Mouse (Mus musculus) neural tube, postnatal 0 days (tissue): ENCODE results near the gene Clptm1. TPM values are rescaled to one million over a fixed set of nuclear protein-coding genes. Genes with fewer than 3 reads are reported as not detected.

Experiments
- polyA plus RNA-seq: library from polyadenylated mRNA; unstranded; fragments of >200 nt; fragmentation: Nextera tagmentation; extraction: Ambion mirVana; gene quantifications from 2 replicates; pipeline ENCODE4 v1.2.1, GENCODE M21; 2015

Clptm1 gene
- polyA plus RNA-seq = 168 and 169 TPM in 2 replicates

DNA sequence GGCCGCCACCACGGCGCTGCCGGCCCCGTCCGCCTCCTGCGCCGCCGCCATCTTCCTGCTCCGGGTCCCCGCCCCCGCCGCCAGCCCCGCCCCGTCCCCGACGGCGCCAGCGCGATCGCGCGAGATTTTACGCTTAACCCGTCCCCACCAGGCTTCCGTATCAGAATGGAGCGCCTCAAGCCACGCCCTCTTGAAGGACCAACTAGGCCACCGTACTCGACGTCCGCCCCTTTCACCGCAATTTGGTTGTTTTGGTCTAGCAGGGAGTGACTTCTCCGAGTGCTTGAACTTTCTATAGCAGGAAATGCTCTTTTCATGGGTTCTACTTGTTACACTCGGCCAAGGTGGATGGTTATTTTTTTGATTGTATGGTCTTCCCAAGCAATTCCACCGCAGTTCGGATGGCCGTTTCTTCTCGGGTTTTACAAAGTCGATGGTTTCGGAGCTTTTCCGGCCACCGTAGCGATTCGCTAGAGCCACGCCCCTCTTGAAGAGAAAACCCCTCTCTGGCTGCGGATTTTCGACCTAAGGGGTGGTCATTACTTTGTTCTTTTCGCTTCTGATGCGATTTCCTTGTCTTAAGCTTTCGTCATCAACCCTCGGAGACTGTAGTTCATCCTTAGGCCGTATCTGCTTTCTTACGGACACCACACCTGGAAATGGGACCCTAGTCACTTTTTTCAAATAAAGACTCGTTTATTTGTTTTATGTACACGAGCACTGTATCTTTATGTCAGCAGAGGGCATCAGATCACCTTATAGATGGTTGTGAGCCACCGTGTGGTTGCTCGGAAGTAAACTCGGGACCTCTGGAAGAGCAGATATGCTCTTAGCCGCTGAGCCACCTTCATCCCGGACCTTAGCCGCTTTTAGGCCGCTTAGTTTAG is at the start of gene Clptm1:
TSS of gene Clptm1 (minus strand) at position 79 of the 887 bp plus-strand sequence.

DNA sequence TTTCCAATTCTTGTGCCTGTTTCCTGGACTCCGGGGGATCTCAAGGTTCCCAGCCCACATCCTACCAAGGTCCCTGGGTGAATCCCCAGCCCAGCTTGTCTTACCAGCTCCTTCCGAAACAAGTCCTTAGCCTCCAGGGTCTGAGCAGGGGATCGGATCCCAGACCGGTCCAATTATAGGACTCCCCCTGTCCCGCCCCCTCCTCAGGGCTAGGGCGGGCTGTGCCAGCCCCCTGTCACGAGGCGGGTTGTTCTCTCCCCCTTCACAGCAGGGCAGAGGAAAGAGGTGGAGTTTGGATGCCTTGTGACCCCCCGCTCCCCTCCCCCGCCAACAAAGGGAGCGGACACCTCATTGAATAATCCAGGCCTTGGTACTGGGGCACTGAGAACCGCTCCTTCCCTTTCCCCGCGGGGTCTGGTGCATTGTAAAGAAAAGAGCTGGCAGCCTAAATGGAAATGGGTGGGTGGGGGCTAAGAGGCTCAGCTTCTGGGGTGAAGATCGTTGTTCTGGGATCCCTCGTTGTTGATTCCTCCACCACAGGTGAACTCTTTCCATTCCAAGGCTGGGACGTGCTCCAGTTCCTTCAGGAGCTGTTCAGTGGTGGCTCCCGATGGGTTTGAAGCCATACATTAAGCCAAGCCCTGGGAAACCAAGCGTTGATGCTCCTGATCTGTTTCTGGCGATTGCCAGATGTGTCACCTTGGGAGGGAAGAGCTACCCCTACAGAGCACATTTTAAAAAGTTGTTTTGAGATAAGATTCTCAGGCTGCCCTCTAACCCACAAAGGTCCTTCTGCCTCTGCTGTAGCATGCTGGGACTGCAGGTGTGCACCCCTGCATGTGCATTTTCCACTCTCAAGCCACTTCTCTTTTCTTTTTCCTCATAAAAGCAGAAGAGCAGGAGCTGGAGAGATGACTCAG is 34.3 kb upstream of the Clptm1 start, which contains the start of gene Apoe:
TSS of gene Apoe (minus strand) at position 282 of the 920 bp plus-strand sequence.

DNA sequence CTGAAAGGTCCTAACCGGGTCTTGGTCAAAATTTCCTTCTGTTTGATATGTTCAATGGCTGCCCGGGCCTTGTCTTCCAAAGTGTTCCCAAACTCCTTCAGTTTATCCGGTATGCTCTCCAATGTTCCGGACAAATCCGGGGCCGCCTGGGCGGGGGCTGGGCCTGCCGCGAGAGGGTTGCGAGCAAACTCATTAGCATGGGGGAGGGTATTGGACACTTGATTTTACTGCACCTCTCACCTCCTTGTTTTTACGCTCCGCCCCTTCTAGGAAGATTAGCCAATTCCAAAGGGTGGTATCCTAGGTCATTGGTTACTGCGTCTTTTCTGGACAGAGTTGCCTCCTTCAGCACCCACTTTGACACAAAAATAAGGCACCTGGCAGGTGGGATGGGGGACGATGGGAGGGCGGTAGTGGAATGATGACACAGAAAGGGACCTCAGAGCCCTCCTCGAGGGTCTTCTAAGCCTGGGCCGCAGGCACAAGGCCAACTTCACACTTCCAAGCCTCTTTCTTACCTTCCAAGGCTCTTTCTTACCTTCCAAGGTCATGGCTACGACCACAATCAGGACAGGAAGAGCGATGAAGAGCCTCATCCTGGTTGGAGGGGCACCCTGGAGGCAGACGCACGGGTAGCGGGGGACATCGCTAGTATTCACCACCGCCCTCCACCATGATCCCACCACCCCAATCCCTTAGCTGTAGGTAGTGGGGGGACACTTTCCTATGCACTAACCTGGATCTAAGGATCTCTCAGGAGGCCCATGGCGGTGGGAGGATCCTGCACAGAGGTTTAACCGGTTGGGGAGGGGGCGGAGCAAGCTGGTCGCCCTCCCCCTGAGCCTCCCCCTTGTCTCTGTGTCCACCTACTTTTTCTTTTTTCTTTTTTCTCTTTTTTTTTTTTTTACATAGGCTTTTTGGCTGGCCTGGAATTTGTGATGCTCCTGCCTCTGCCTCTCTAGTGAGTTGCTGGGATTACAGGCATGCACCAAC is 27.3 kb upstream of the Clptm1 start, which contains the start of gene Apoc1:
TSS of gene Apoc1 (minus strand) at position 788 of the 993 bp plus-strand sequence.

DNA sequence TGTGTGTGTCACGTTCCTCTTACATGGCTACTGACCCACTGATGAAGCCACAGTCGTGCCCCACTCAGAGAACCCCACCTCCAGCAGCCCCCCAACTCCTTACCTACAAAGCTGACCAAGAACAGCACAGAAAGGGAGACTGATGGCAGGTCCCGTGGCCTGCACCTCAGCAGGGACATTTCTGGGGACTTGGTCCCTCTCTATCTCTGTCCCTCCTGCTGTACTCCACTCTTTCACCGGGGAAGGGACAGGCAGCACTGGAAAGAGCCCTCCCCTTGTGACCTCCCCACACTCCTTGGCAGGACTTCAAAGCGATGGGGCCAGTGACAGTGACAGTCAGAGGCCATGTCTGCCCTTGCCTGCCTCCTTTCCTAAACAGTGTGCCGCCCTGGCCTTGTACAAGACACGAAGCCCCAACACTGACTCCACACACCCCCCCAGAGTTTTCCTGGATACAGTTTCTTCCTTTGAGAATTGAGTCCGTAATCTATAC is 16.4 kb upstream of the Clptm1 start, which contains the start of the genes Gm44805 and Apoc4:
TSS of gene Gm44805 (minus strand) at position 222 of the 493 bp plus-strand sequence.
TSS of gene Apoc4 (minus strand) at position 278 of the 493 bp plus-strand sequence.

DNA sequence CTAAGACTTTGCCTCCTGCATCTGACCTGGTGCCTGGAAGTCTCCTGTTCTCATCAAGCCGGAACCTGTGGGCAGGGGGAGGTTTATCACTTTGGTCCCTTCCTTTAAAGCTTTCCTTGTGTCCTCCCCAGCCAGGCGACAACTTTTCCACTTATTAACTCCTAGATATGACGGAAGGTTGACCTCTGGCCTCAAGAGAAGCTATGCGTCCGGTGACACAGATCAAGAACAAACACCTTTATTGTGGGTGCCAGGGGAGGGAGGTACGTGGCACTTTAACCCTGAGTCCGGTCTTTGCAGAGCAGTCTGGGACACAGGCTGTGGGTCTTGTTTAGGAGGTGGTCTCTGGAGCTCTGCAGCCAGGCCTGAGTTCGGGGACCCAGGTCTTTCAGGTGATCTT is 13.0 kb upstream of the Clptm1 start, which contains the start of gene Apoc2:
TSS of gene Apoc2 (minus strand) at position 70 of the 400 bp plus-strand sequence.

DNA sequence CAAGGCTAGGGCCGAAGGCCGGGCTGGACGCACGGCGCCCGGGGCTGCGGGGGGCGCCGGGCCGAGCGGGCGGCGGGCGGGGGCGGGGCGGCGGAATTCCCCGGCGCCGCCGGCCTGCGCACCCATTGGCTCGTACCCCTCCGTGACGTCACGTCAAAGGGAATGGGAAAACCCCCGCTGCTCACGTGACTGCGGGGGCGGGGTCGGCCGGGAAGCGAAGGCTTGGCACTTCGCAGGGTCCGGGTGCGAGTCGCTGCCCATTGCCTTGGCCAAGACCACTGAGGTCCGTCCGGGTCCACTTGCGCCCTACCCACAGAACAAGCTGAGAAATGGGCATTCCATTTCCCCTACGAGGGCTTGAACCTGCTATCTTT is 35.5 kb downstream of the Clptm1 start, which contains the start of gene Relb:
TSS of gene Relb (minus strand) at position 78 of the 374 bp plus-strand sequence.

DNA sequence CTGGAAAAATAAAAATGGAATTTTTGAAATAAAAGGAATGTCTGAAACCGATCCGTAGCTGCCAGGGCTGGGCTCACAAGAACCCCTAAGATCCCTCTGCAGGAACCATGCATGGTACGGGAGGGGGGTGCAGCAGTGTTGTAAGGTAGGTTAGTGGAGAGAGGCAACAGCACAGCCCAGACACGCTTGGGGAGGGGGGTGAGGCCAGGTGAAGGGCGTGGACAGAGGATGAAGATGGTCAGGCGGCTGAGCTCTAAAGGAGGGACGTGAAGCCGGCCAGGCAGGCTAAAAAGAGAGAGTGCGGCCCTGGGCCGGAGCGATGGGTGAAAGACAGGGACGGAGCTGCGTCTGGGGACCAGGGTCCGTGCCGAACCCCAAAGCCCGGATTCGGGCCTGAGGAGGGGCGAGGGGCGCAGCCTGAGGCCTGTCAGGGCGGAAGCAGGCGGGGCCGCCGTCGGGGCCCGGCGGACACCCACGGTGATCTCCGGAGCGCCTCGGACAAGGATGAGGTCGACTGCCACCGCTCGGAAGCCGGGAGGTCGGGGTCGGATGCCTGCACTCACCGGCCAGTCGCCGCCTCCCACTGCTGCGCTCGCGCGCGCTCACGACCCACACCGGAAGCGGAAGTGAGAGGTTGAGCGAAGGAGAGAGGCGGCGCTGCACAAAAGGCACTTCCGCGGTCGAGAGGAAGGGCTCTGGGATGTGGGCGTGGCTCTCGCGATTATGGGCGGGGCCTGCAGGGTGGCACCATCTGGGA is 60.8 kb downstream of the Clptm1 start, which contains the start of gene Clasrp:
TSS of gene Clasrp (minus strand) at position 638 of the 757 bp plus-strand sequence.

Other genes starting within 250 kb of the Clptm1 start
- gene Mark4, start 206.2 kb downstream of the Clptm1 start, polyA plus RNA-seq = 20.9 and 23.9 TPM in 2 replicates
- 3.6 and 3.9 TPM in 2 replicates for gene Exoc3l2, start 201.7 kb downstream of the Clptm1 start, polyA plus RNA-seq
- 4.4 and 5.5 TPM in 2 replicates for gene Bloc1s3, start 156.7 kb downstream of the Clptm1 start, polyA plus RNA-seq
- 36.9 and 39.7 TPM in 2 replicates for gene Trappc6a, start 156.6 kb downstream of the Clptm1 start, polyA plus RNA-seq
- gene Nkpd1, start 147.2 kb downstream of the Clptm1 start, polyA plus RNA-seq = 1.4 and 2.5 TPM in 2 replicates
- gene Ppp1r37, start 102.0 kb downstream of the Clptm1 start, polyA plus RNA-seq = 40.4 and 42.7 TPM in 2 replicates
- gene Zfp296, start 87.7 kb downstream of the Clptm1 start, polyA plus RNA-seq = 0.15 TPM in 1 of 2 replicates, not detected in the other
- 160 and 163 TPM in 2 replicates for gene Gemin7, start 87.4 kb downstream of the Clptm1 start, polyA plus RNA-seq
- 58.6 and 67.4 TPM in 2 replicates for gene Clasrp, start 60.5 kb downstream of the Clptm1 start, polyA plus RNA-seq
- 8.2 and 9.2 TPM in 2 replicates for gene Relb, start 35.6 kb downstream of the Clptm1 start, polyA plus RNA-seq
- 0.68 and 1.0 TPM in 2 replicates for gene Apoc2, start 12.9 kb upstream of the Clptm1 start, polyA plus RNA-seq
- not detected in 2 replicates for gene Gm44805, start 16.4 kb upstream of the Clptm1 start, polyA plus RNA-seq
- gene Apoc4, start 16.4 kb upstream of the Clptm1 start, polyA plus RNA-seq = not detected in 2 replicates
- gene Apoc1, start 27.6 kb upstream of the Clptm1 start, polyA plus RNA-seq = 20.8 and 34.8 TPM in 2 replicates
- 4,011 and 4,143 TPM in 2 replicates for gene Apoe, start 34.2 kb upstream of the Clptm1 start, polyA plus RNA-seq
- 179 and 192 TPM in 2 replicates for gene Tomm40, start 50.4 kb upstream of the Clptm1 start, polyA plus RNA-seq
- 52.6 and 57.8 TPM in 2 replicates for gene Nectin2, start 85.5 kb upstream of the Clptm1 start, polyA plus RNA-seq
- 38.7 and 44.4 TPM in 2 replicates for gene Bcam, start 106.0 kb upstream of the Clptm1 start, polyA plus RNA-seq
- gene Cblc, start 131.8 kb upstream of the Clptm1 start, polyA plus RNA-seq = 0.68 and 0.80 TPM in 2 replicates
- gene Bcl3, start 157.7 kb upstream of the Clptm1 start, polyA plus RNA-seq = 0.94 and 1.2 TPM in 2 replicates
- gene Gm19345, start 187.0 kb upstream of the Clptm1 start, polyA plus RNA-seq = 17.7 and 18.9 TPM in 2 replicates
- gene Ceacam16, start 196.3 kb upstream of the Clptm1 start, polyA plus RNA-seq = 0.43 and 0.71 TPM in 2 replicates
- not detected in 2 replicates for gene Ceacam19, start 222.9 kb upstream of the Clptm1 start, polyA plus RNA-seq